Mouse (Mus musculus) intestine, postnatal 0 days (tissue): ENCODE data around the gene 4931422A03Rik. TPM values are rescaled to one million over a fixed set of nuclear protein-coding genes. Genes with fewer than 3 reads are reported as not detected.

Experiments
- ATAC-seq: fragments of 200-750 bp; cut with Nextera tagmentation; 2 replicates; pipeline ENCODE4 v1.8.0; 2017; ENCODE audit warnings: mild to moderate bottlenecking, moderate TSS enrichment, moderate library complexity
- H3K27ac ChIP-seq: fragments of 300-500 bp; sonication (generic); 2 replicates; pipeline ENCODE4 v1.5.1; 2014; ENCODE audit warnings: mild to moderate bottlenecking, low read depth, low read length, moderate library complexity
- H3K27me3 ChIP-seq: fragments of 300-500 bp; sonication (generic); replicated peaks from 2 replicates; pipeline ENCODE4 v1.6.1; 2014; ENCODE audit warnings: low read length, mixed read lengths; ENCODE audit not compliant: control insufficient read depth, insufficient read depth
- H3K36me3 ChIP-seq: fragments of 300-500 bp; sonication (generic); 2 replicates; pipeline ENCODE4 v1.6.1; 2014; ENCODE audit warnings: mild to moderate bottlenecking, moderate library complexity; ENCODE audit not compliant: control insufficient read depth, insufficient read depth
- H3K4me1 ChIP-seq: fragments of 300-500 bp; sonication (generic); replicated peaks from 2 replicates; pipeline ENCODE4 v1.6.1; 2014; ENCODE audit warnings: antibody characterized with exemption, low read length, mixed read lengths; ENCODE audit not compliant: control insufficient read depth, insufficient read depth
- H3K4me2 ChIP-seq: fragments of 300-500 bp; sonication (generic); replicated peaks from 2 replicates; pipeline ENCODE4 v1.6.1; 2014; ENCODE audit warnings: low read depth, mild to moderate bottlenecking, moderate library complexity
- H3K4me3 ChIP-seq: fragments of 300-500 bp; sonication (generic); 2 replicates; pipeline ENCODE4 v1.5.1; 2014; ENCODE audit warnings: low read depth, low read length
- H3K9ac ChIP-seq: fragments of 300-500 bp; sonication (generic); 2 replicates; pipeline ENCODE4 v1.6.1; 2014; ENCODE audit warnings: mild to moderate bottlenecking, low read depth, low read length
- H3K9me3 ChIP-seq: fragments of 300-500 bp; sonication (generic); 2 replicates; pipeline ENCODE4 v1.6.1; 2016; ENCODE audit warnings: mixed run types; ENCODE audit not compliant: control insufficient read depth
- CTCF ChIP-seq: sonication (generic); IDR thresholded peaks from 2 replicates; pipeline ENCODE4 v1.5.1; 2016; ENCODE audit warnings: low read depth, mild to moderate bottlenecking, control low read depth, antibody characterized with exemption, moderate library complexity
- WGBS: fragments of 180-500 bp; shearing (Covaris S2); extraction: QIAGEN DNeasy Blood & Tissue Kit; methylation state at CpG from one replicate; pipeline ENCODE4 v1.1.7; 2014; 5-methylcytosine and 5-hydroxymethylcytosine counted together
- polyA plus RNA-seq: library from polyadenylated mRNA; unstranded; fragments of >200 nt; fragmentation: Nextera tagmentation; extraction: Ambion mirVana; gene quantifications from 2 replicates; pipeline ENCODE4 v1.2.1, GENCODE M21; 2015

The 4931422A03Rik gene
- polyA plus RNA-seq, 1 experiment from 2014 or later = 0.83 TPM

GRCm38 (mm10) chr2:103968919-103969436 lies 59.2 kb downstream of the 4931422A03Rik start:
- Histone ChIP-seq H3K4me2 (peak overlapping the region; percentile 98), H3K27me3 (0 out of 2 replicates have a peak, but pooled peaks cover 12% of the 10 kb centered on the region), H3K9ac (no peak overlapping the region), H3K9me3 (no peaks in the 10 kb centered on the region), H3K4me1 (no peaks in the 10 kb centered on the region), H3K4me3 (peak overlapping the region; percentile 83), H3K36me3 (no peaks in the 10 kb centered on the region), H3K27ac (peak overlapping the region; percentile 29; the same call in 1 of the 2 replicates)
- 26% methylated on average over 10 of the region's 10 CpGs for WGBS
- TF ChIP-seq CTCF = no peak
- no peak for ATAC-seq

GRCm38 (mm10) chr2:103968186-103968585 lies 60.0 kb downstream of the 4931422A03Rik start:
- H3K4me2 ChIP-seq = no peak overlapping the region; the same call in 1 of the 2 replicates
- no peak for TF ChIP-seq CTCF

GRCm38 (mm10) chr2:103965391-103965790 lies 62.8 kb downstream of the 4931422A03Rik start:
- Histone ChIP-seq H3K36me3 (no peaks in the 10 kb centered on the region), H3K4me1 (no peaks in the 10 kb centered on the region), H3K9ac (no peak overlapping the region), H3K27me3 (no peaks in the 10 kb centered on the region), H3K4me2 (no peak overlapping the region), H3K27ac (no peak overlapping the region), H3K4me3 (no peak overlapping the region), H3K9me3 (no peaks in the 10 kb centered on the region)
- WGBS = 71% methylated on average over 3 of the region's 3 CpGs
- TF ChIP-seq CTCF = no peak
- no peak for ATAC-seq

More at GRCm38 (mm10) chr2:103968186-103968585, 60.0 kb downstream of the 4931422A03Rik start:
- Histone ChIP-seq H3K9ac (no peak overlapping the region), H3K27me3 (0 out of 2 replicates have a peak, but pooled peaks cover 12% of the 10 kb centered on the region), H3K27ac (no peak overlapping the region), H3K4me1 (no peaks in the 10 kb centered on the region), H3K4me3 (no peak overlapping the region), H3K9me3 (no peaks in the 10 kb centered on the region), H3K36me3 (no peaks in the 10 kb centered on the region)
- 55% methylated on average over 4 of the region's 4 CpGs for WGBS
- ATAC-seq = no peak

- ATAC-seq = no peak
- Histone ChIP-seq H3K4me3 (no peak overlapping the region), H3K9ac (no peak overlapping the region), H3K4me2 (no peak overlapping the region), H3K36me3 (no peaks in the 10 kb centered on the region), H3K27me3 (no peaks in the 10 kb centered on the region), H3K4me1 (no peaks in the 10 kb centered on the region), H3K9me3 (no peaks in the 10 kb centered on the region), H3K27ac (no peak overlapping the region)
- WGBS = 77% methylated on average over 4 of the region's 4 CpGs
- no peak for TF ChIP-seq CTCF
Measured at GRCm38 (mm10) chr2:103962349-103962748, 65.8 kb downstream of the 4931422A03Rik start.

GRCm38 (mm10) chr2:103959574-103959973 lies 68.6 kb downstream of the 4931422A03Rik start:
- Histone ChIP-seq H3K36me3 (no peaks in the 10 kb centered on the region), H3K4me2 (no peak overlapping the region), H3K27ac (no peak overlapping the region), H3K9me3 (no peaks in the 10 kb centered on the region), H3K4me1 (no peaks in the 10 kb centered on the region), H3K27me3 (no peaks in the 10 kb centered on the region), H3K4me3 (no peak overlapping the region), H3K9ac (no peak overlapping the region)
- WGBS = 91% methylated on average over 6 of the region's 6 CpGs
- no peak for ATAC-seq
- no peak for TF ChIP-seq CTCF

GRCm38 (mm10) chr2:103959066-103959465 lies 69.1 kb downstream of the 4931422A03Rik start:
- Histone ChIP-seq H3K9ac (no peak overlapping the region), H3K4me3 (no peak overlapping the region), H3K4me1 (no peaks in the 10 kb centered on the region), H3K27ac (no peak overlapping the region), H3K36me3 (no peaks in the 10 kb centered on the region), H3K9me3 (no peaks in the 10 kb centered on the region), H3K4me2 (no peak overlapping the region), H3K27me3 (no peaks in the 10 kb centered on the region)
- no peak for ATAC-seq
- TF ChIP-seq CTCF = no peak
- WGBS = 82% methylated on average over 5 of the region's 5 CpGs
